Mouse (Mus musculus): ENCODE results near the gene Txndc11. TPM values are rescaled to one million over a fixed set of nuclear protein-coding genes. Genes with fewer than 3 reads are reported as not detected.

Gene Txndc11
- 33.6 and 33.9 TPM in 2 replicates for polyA plus RNA-seq (2014; fragmentation: Nextera tagmentation; extraction: Ambion mirVana)

DNA sequence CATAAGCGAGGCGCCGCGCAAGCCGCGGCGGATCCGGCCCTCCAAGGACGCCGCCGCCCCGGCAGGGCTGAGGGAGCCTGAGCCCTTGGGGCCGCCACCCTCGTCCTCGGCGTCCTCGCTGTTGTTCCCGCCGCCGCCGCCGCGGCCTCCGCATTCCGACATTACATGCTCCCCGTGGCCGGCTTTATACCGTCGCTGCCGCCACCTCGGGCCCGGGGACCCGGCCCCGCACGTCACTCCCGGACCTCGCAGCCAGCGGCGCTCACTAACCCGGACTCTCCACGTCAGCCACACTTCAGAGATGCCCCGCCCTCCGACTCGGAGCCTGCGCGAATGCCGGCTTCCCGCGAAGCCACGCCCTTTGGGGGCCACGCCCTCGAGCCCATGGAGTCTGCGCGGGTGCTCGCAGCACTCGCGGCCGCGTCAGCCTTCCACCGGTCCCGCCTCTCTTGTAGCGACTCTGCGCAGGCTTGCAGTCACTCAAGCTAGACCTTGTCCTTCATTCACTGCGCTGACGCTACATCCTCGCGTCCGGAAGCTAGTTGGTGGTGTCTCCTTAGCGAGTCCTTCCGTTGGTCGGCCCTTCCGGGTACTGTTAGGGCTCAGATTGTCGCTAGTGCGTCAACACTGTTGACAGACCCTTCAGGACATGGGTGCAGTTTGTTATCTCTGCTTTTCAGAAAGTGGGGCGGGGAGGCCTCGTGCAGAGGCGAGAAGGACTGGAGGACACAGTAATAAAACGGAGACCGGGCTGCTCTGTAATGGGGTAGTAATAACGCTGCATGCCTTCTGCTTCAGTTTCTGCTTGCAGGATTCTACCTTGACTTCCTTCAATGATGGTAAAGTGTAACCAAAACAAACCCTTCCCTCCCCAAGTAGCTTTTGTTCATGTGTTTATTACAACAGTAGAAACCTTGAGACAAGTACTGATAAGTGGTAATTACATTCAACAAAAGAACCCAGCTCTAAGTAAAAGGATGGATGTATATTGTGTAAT, at the start of gene Txndc11:
Gene Txndc11, minus strand, starts transcription at position 303 of the 997 bp plus-strand sequence.
- peak within 1 kb of the TSS; percentile 79 for H3K4me2 ChIP-seq (ENCODE audit: low read depth, low read length)
- ATAC-seq (replicated peaks; ENCODE audit: insufficient number of reproducible peaks, low FRiP score, low TSS enrichment, low read depth): peak; percentile 100
- no peaks in the 10 kb centered on the region for H3K27me3 ChIP-seq (ENCODE audit: control insufficient read depth, insufficient read depth, low read length)
- H3K4me1 ChIP-seq (ENCODE audit: control insufficient read depth, insufficient read depth, low read length): no peaks in the 10 kb centered on the region; the same call in 1 of the 2 replicates
- H3K36me3 ChIP-seq (replicated peaks; ENCODE audit: control insufficient read depth, insufficient read depth, low read depth, low read length): peaks cover 2% of the 10 kb centered on the region
- peak within 1 kb of the TSS; percentile 79 for H3K4me3 ChIP-seq (ENCODE audit: low read depth, low read length)
- H3K9ac ChIP-seq (replicated peaks; ENCODE audit: low read length): peak within 1 kb of the TSS; percentile 73
- H3K9me3 ChIP-seq (replicated peaks; ENCODE audit: control insufficient read depth, low read length): no peaks in the 10 kb centered on the region
- H3K27ac ChIP-seq (replicated peaks; ENCODE audit: low read depth, low read length): peak within 1 kb of the TSS; percentile 63
- WGBS: under 1% methylated on average over 73 of the region's 80 CpGs
- DNase-seq (ENCODE audit: low spot score): peak; percentile 99

DNA sequence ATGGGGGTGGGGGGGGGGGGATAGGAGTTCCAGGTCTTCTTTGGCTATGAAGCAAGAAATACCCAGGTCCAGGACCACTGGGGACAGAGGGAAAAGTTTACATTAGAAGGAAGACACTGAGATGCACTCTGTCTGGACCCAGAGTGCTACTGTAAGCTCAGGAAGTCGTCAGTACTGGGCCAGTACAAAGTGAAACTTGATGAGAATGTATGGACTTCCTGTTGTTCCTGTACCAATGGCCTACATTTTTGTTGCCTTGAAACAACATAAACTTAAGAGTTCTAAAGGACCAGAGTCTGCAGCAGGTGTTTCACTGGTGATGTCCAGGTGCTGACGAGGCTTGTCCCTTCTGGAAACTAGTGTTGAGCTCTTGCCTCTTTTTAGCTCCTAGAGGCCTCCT, 43.0 kb upstream of the Txndc11 start:
- Histone ChIP-seq H3K4me3 (ENCODE audit: low read depth, low read length) (no peak overlapping the region), H3K4me2 (ENCODE audit: low read depth, low read length) (no peak overlapping the region), H3K9me3 (replicated peaks; ENCODE audit: control insufficient read depth, low read length) (no peaks in the 10 kb centered on the region), H3K27me3 (ENCODE audit: control insufficient read depth, insufficient read depth, low read length) (no peaks in the 10 kb centered on the region), H3K9ac (replicated peaks; ENCODE audit: low read length) (no peak overlapping the region), H3K36me3 (replicated peaks; ENCODE audit: control insufficient read depth, insufficient read depth, low read depth, low read length) (no peaks in the 10 kb centered on the region), H3K27ac (replicated peaks; ENCODE audit: low read depth, low read length) (no peak overlapping the region), H3K4me1 (ENCODE audit: control insufficient read depth, insufficient read depth, low read length) (no peaks in the 10 kb centered on the region)
- DNase-seq (ENCODE audit: low spot score) (no peak), ATAC-seq (replicated peaks; ENCODE audit: insufficient number of reproducible peaks, low FRiP score, low TSS enrichment, low read depth) (no peak)
- WGBS: 72% methylated on average over 2 of the region's 2 CpGs

DNA sequence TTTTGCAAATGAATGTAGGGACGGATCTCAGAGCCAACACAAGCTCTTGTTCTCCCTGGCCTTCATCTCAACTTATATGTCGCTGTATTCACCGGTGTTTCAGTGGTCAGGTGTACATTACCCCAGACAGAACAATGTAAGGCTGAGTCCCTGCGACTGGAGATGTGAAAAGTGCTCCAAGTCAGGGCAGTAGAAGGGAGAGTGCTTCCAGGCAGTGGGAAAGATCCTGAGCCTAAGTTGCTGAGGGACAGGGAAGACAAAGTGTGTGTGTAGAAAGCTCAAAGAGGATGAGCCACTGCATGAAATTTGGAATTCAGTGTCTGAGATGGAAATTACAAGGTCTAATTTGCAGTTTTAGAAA, 42.4 kb upstream of the Txndc11 start:
- peak overlapping the region; percentile 78 for H3K4me3 ChIP-seq (ENCODE audit: low read depth, low read length)
- H3K9ac ChIP-seq (replicated peaks; ENCODE audit: low read length): peak overlapping the region; percentile 81
- ATAC-seq (replicated peaks; ENCODE audit: insufficient number of reproducible peaks, low FRiP score, low TSS enrichment, low read depth) (no peak), DNase-seq (ENCODE audit: low spot score) (no peak)
- H3K9me3 ChIP-seq (replicated peaks; ENCODE audit: control insufficient read depth, low read length): no peaks in the 10 kb centered on the region
- peak overlapping the region; percentile 69 for H3K4me2 ChIP-seq (ENCODE audit: low read depth, low read length)
- no peaks in the 10 kb centered on the region for H3K36me3 ChIP-seq (replicated peaks; ENCODE audit: control insufficient read depth, insufficient read depth, low read depth, low read length)
- WGBS: 4% methylated on average over 4 of the region's 4 CpGs
- no peaks in the 10 kb centered on the region for H3K27me3 ChIP-seq (ENCODE audit: control insufficient read depth, insufficient read depth, low read length)
- no peaks in the 10 kb centered on the region for H3K4me1 ChIP-seq (ENCODE audit: control insufficient read depth, insufficient read depth, low read length)
- H3K27ac ChIP-seq (replicated peaks; ENCODE audit: low read depth, low read length): no peak overlapping the region

DNA sequence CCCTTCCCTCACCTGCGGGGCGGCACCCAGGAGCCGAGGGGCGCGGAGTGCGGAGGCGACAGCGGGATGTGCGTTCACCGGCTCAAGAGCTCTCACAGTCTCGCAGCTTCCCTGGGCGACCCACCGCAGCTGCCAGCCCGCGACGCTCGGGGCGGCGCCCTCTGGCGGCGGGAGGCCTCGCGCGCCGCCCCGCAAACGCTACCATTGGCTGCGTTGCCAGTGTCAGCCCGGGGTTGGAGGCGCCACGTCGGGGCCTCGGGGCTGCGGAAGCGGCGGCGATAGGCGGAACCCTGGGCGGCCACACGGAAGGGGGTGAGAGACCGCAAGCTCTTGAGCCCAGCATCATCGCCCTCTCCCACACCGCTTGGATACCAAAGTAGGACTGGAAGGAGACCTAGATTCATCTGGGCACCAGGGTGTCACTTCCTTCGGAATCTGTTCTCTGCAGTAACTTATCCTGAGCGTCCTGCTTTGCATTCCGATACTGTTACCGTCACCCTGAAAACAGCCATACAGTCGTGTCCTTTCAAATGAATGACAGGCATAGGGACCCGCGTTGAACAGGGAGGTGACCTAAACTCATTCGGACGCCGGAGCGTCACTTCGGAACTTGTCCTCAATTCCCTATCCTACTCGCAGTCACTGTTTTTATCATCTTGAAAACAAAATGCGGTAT, 41.9 kb upstream of the Txndc11 start, which contains the start of gene Zc3h7a:
Gene Zc3h7a, minus strand, starts transcription at position 186 of the 676 bp plus-strand sequence.
- H3K9me3 ChIP-seq (replicated peaks; ENCODE audit: control insufficient read depth, low read length): no peaks in the 10 kb centered on the region
- no peaks in the 10 kb centered on the region for H3K4me1 ChIP-seq (ENCODE audit: control insufficient read depth, insufficient read depth, low read length)
- no peaks in the 10 kb centered on the region for H3K36me3 ChIP-seq (replicated peaks; ENCODE audit: control insufficient read depth, insufficient read depth, low read depth, low read length)
- peak within 1 kb of the TSS; percentile 72 for H3K4me2 ChIP-seq (ENCODE audit: low read depth, low read length)
- ATAC-seq (replicated peaks; ENCODE audit: insufficient number of reproducible peaks, low FRiP score, low TSS enrichment, low read depth): peak; percentile 91
- DNase-seq (ENCODE audit: low spot score): peak; percentile 93
- no peaks in the 10 kb centered on the region for H3K27me3 ChIP-seq (ENCODE audit: control insufficient read depth, insufficient read depth, low read length)
- peak within 1 kb of the TSS; percentile 81 for H3K9ac ChIP-seq (replicated peaks; ENCODE audit: low read length)
- peak within 1 kb of the TSS; percentile 78 for H3K4me3 ChIP-seq (ENCODE audit: low read depth, low read length)
- under 1% methylated on average over 56 of the region's 57 CpGs for WGBS
- peak within 1 kb of the TSS; percentile 42 for H3K27ac ChIP-seq (replicated peaks; ENCODE audit: low read depth, low read length)

DNA sequence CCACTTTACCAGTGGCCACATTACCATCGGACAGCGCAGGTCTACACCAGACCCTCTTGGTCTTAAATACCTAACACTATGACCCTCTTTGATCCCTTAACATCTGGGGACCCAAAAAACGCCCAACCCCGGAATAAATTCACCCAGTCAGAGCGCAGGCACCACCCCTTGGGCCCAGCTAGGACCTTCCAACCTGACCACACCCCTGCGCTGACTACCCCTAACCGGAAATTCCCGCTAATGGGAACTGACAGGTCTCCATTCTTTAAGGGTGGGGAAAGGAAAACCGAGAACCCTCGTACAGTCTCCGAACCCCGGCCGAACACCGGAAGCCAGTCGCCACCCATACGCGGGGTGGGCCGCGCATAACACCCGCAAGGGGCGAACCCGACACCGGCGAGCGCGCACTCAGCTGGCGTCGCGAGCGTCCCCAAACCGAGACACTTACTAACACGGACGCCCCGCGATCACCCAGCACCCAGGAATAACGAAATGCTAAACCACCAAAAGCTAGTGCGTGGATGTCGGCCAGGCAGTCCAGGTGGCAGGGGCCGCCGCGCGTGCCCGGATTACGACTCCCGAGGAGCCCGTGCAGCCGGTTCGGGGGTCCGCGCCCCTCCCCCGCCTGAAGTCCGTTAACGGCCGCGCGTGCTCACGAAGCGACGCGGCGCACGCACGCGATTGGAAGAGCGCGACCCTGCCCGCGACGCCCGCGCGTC, 41.2 kb upstream of the Txndc11 start:
- Histone ChIP-seq H3K4me1 (ENCODE audit: control insufficient read depth, insufficient read depth, low read length) (no peaks in the 10 kb centered on the region), H3K4me3 (ENCODE audit: low read depth, low read length) (peak overlapping the region; percentile 78), H3K9me3 (replicated peaks; ENCODE audit: control insufficient read depth, low read length) (no peaks in the 10 kb centered on the region), H3K36me3 (replicated peaks; ENCODE audit: control insufficient read depth, insufficient read depth, low read depth, low read length) (no peaks in the 10 kb centered on the region), H3K9ac (replicated peaks; ENCODE audit: low read length) (peak overlapping the region; percentile 81), H3K4me2 (ENCODE audit: low read depth, low read length) (peak overlapping the region; percentile 72), H3K27me3 (ENCODE audit: control insufficient read depth, insufficient read depth, low read length) (no peaks in the 10 kb centered on the region), H3K27ac (replicated peaks; ENCODE audit: low read depth, low read length) (peak overlapping the region; percentile 42)
- peak; percentile 82 for DNase-seq (ENCODE audit: low spot score)
- under 1% methylated on average over 71 of the region's 72 CpGs for WGBS
- ATAC-seq (replicated peaks; ENCODE audit: insufficient number of reproducible peaks, low FRiP score, low TSS enrichment, low read depth): peak; percentile 53

DNA sequence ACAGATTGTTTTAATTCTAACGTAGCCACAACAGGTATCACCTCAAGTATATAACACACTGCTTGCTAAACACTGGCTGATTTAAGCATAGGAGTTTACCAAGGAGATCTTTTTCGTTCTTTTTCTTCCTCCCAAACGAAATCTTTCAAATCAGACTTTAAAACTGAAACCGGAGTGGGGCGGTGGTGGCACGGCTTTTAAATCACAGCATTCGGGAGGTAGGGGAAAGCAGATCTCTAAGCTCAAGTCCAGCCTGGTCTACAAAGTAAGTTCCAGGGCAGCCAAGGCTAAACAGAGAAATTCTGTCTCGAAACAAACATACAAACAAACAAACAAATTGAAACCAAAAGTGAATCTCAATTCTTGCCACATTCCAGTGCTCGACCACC, 40.6 kb upstream of the Txndc11 start:
- Histone ChIP-seq H3K36me3 (replicated peaks; ENCODE audit: control insufficient read depth, insufficient read depth, low read depth, low read length) (no peaks in the 10 kb centered on the region), H3K27me3 (ENCODE audit: control insufficient read depth, insufficient read depth, low read length) (no peaks in the 10 kb centered on the region), H3K9me3 (replicated peaks; ENCODE audit: control insufficient read depth, low read length) (no peaks in the 10 kb centered on the region), H3K9ac (replicated peaks; ENCODE audit: low read length) (peak overlapping the region; percentile 81), H3K27ac (replicated peaks; ENCODE audit: low read depth, low read length) (peak overlapping the region; percentile 42), H3K4me1 (ENCODE audit: control insufficient read depth, insufficient read depth, low read length) (no peaks in the 10 kb centered on the region), H3K4me2 (ENCODE audit: low read depth, low read length) (peak overlapping the region; percentile 72), H3K4me3 (ENCODE audit: low read depth, low read length) (peak overlapping the region; percentile 78)
- WGBS: 9% methylated on average over 9 of the region's 9 CpGs
- ATAC-seq (replicated peaks; ENCODE audit: insufficient number of reproducible peaks, low FRiP score, low TSS enrichment, low read depth) (no peak), DNase-seq (ENCODE audit: low spot score) (no peak)

DNA sequence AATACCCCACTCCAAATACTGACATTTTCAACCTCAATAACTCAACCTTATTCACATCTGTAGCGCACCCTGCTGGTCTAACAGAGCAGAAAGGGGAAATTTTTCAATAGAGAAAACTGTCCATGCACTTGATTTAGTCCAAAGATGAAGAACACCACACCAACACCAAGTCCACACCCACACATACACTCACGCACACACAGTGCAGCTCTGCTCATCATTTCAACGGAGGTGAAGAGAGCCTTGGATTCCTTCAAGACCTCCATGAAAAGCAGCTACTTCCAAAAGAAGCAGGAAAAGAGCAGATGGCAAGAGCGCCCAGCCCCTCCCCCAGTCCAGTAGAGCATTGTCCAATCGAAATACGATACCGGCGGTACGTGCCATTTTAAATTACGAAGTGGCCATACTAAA, 40.2 kb upstream of the Txndc11 start:
- DNase-seq (ENCODE audit: low spot score) (peak; percentile 76), ATAC-seq (replicated peaks; ENCODE audit: insufficient number of reproducible peaks, low FRiP score, low TSS enrichment, low read depth) (no peak)
- 9% methylated on average over 10 of the region's 10 CpGs for WGBS
- peak overlapping the region; percentile 72 for H3K4me2 ChIP-seq (ENCODE audit: low read depth, low read length)
- no peaks in the 10 kb centered on the region for H3K36me3 ChIP-seq (replicated peaks; ENCODE audit: control insufficient read depth, insufficient read depth, low read depth, low read length)
- no peaks in the 10 kb centered on the region for H3K4me1 ChIP-seq (ENCODE audit: control insufficient read depth, insufficient read depth, low read length)
- no peak overlapping the region for H3K27ac ChIP-seq (replicated peaks; ENCODE audit: low read depth, low read length)
- H3K9me3 ChIP-seq (replicated peaks; ENCODE audit: control insufficient read depth, low read length): no peaks in the 10 kb centered on the region
- no peak overlapping the region for H3K9ac ChIP-seq (replicated peaks; ENCODE audit: low read length)
- no peaks in the 10 kb centered on the region for H3K27me3 ChIP-seq (ENCODE audit: control insufficient read depth, insufficient read depth, low read length)
- H3K4me3 ChIP-seq (ENCODE audit: low read depth, low read length): peak overlapping the region; percentile 78
